Mouse (Mus musculus) G1E (cell line): Measurements from ENCODE around the gene Zfp872. TPM values are rescaled to one million over a fixed set of nuclear protein-coding genes. Genes with fewer than 3 reads are reported as not detected.
"Not testable (repeated sequence)": the region's sequence is repeated elsewhere in the genome, so short reads cannot be mapped to it uniquely, and the experiment has no call there.

Source experiments
- ATAC-seq: 2 replicates; pipeline ENCODE4 v1.8.0; 2016; ENCODE audit warnings: mild to moderate bottlenecking; ENCODE audit not compliant: insufficient number of reproducible peaks, poor library complexity, low FRiP score, severe bottlenecking; ENCODE audit errors: extremely low read depth
- DNase-seq: peaks from one replicate; pipeline ENCODE4 v3.0.0; 2012; ENCODE audit warnings: low spot score
- H3K27me3 ChIP-seq: 2 replicates; pipeline ENCODE4 v1.6.1; 2012; ENCODE audit warnings: mild to moderate bottlenecking, low read length, inconsistent platforms; ENCODE audit not compliant: insufficient read depth
- H3K36me3 ChIP-seq: replicated peaks from 2 replicates; pipeline ENCODE3; 2012; ENCODE audit warnings: mild to moderate bottlenecking, inconsistent platforms
- H3K4me1 ChIP-seq: 2 replicates; pipeline ENCODE4 v1.6.1; 2012; ENCODE audit warnings: low read depth, low read length, inconsistent platforms, mixed read lengths; ENCODE audit not compliant: insufficient read depth
- H3K4me3 ChIP-seq: 2 replicates; pipeline ENCODE4 v1.5.1; 2012; ENCODE audit warnings: low read depth, mild to moderate bottlenecking, inconsistent platforms, low read length, moderate library complexity, mixed read lengths
- H3K9me3 ChIP-seq: replicated peaks from 2 replicates; pipeline ENCODE4 v1.6.1; 2012; ENCODE audit warnings: inconsistent platforms
- CTCF ChIP-seq: IDR thresholded peaks from 2 replicates; pipeline ENCODE4 v1.5.1; 2012; ENCODE audit warnings: low read depth, low read length, inconsistent platforms, mixed read lengths
- GATA1 ChIP-seq: IDR thresholded peaks from 2 replicates; pipeline ENCODE4 v1.6.1; 2012; ENCODE audit warnings: borderline replicate concordance, low read length, inconsistent platforms, mixed read lengths
- GATA2 ChIP-seq: IDR thresholded peaks from 2 replicates; pipeline ENCODE4 v1.6.1; 2012; ENCODE audit warnings: low read depth, low read length, inconsistent platforms, borderline replicate concordance
- POLR2AphosphoS5 ChIP-seq: IDR thresholded peaks from 2 replicates; pipeline ENCODE4 v1.6.1; 2012; ENCODE audit warnings: low read depth, low read length, inconsistent platforms; ENCODE audit not compliant: insufficient replicate concordance
- TAL1 ChIP-seq: conservative IDR thresholded peaks from 2 replicates; pipeline ENCODE4 v1.6.1; 2012; ENCODE audit warnings: low read depth, low read length, inconsistent platforms, mixed read lengths
- polyA plus RNA-seq: library from polyadenylated mRNA; stranded (reverse); fragments of >175 nt; gene quantifications from 2 replicates; pipeline ENCODE4 v1.2.3, GENCODE M21; 2012
- total RNA-seq, 2 experiments: library from RNA; stranded (forward) in 1 of 2; stranded (reverse) in 1 of 2; fragments of 200-1000 nt in 1 of 2; fragments of >200 nt in 1 of 2; fragmentation: Nextera tagmentation in 1 of 2; gene quantifications; 2 replicates each; pipeline ENCODE4 v1.2.3; 2014 to 2017

Gene Zfp872
- total and polyA plus RNA-seq, 3 experiments = 0.16 TPM; not detected in 2

DNA sequence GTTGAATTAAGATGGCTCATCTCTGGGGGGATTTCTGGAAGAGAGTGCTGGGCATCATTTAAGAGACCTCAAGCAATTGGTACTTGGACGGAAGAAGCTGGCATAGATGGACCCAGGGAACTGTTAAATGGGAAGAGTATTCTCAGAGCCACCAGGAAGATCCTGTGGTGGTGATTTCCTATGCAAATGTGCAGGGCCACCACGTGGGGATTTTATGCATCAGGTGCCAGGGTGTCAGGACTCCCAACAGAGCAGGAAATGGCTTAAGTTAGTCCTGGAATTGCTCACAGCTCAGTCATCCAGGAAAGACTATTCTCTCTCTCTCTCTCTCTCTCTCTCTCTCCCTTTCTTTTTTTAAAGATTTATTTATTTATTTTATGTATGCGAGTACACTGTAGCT lies 28.8 kb downstream of the Zfp872 start:
- no peaks in the 10 kb centered on the region for H3K27me3 ChIP-seq
- no peak for DNase-seq
- TF ChIP-seq CTCF (no peak), GATA1 (no peak), TAL1 (no peak), GATA2 (no peak), POLR2AphosphoS5 (no peak)
- H3K36me3 ChIP-seq = no peaks in the 10 kb centered on the region
- no peak for ATAC-seq
- H3K4me1 ChIP-seq = peaks cover 51% of the 10 kb centered on the region
- H3K4me3 ChIP-seq = no peak overlapping the region
- H3K9me3 ChIP-seq = peaks cover 3% of the 10 kb centered on the region; the same call in 1 of the 2 replicates

DNA sequence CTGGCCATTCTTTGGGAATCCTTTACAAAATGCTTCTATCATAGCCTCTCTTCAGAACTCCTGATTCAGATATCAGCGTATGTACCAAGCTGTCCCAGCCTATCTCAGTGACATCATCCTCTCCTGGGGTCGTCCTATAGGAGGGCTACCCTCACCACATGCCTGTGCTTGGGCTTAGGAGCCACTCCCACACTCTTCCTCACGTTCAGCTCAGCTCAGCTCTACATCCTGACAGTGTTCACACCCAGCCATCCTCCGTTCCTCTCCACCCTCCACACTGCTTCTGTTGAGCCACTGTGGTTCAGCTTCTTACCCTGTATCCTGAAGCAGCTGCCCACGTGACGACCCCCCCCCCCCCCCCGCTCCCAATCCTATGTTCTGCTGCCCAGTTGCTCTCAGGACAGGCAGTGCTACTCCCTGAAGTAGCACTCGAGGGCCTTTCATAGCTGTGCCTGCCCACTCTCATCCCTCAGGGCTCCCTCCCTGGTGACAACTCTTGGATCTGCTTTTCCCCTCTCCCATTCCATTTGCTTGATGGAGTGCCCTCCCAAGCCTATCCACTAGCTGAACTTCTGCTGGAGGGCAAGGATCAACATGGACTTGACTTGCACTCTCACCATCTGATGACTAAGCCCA lies 30.1 kb downstream of the Zfp872 start:
- no peak for ATAC-seq
- TF ChIP-seq GATA2 = no peak
- H3K9me3 ChIP-seq = peaks cover 3% of the 10 kb centered on the region; the same call in 1 of the 2 replicates
- DNase-seq = no peak
- no peaks in the 10 kb centered on the region for H3K36me3 ChIP-seq
- H3K27me3 ChIP-seq = no peaks in the 10 kb centered on the region
- H3K4me3 ChIP-seq = no peak overlapping the region
- peaks cover 41% of the 10 kb centered on the region for H3K4me1 ChIP-seq

DNA sequence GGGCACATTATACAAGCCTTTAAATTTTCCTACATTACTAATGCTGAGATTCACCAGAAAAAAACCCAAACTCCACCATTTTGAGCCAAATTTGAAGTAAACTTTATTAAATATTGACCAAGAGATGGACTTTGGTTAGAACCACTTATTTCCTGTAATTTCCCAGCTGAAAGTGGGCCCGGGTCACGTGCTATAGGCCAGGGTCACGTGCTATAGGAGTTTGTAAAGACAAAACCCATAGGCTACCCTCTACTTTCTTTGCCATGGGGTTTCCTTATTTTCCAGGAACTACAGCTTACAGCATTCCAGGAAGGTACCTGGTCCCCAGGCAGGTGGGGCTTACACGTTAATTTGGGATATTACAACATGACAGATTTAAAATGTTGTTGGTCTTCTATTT lies 36.2 kb downstream of the Zfp872 start:
- Histone ChIP-seq H3K36me3 (peaks cover 8% of the 10 kb centered on the region), H3K27me3 (no peaks in the 10 kb centered on the region), H3K4me3 (no peak overlapping the region), H3K9me3 (no peaks in the 10 kb centered on the region; the same call in 1 of the 2 replicates), H3K4me1 (peaks cover 7% of the 10 kb centered on the region)
- ATAC-seq (no peak), DNase-seq (no peak)
- TF ChIP-seq TAL1 (no peak), POLR2AphosphoS5 (no peak), GATA2 (no peak), CTCF (no peak), GATA1 (no peak)

DNA sequence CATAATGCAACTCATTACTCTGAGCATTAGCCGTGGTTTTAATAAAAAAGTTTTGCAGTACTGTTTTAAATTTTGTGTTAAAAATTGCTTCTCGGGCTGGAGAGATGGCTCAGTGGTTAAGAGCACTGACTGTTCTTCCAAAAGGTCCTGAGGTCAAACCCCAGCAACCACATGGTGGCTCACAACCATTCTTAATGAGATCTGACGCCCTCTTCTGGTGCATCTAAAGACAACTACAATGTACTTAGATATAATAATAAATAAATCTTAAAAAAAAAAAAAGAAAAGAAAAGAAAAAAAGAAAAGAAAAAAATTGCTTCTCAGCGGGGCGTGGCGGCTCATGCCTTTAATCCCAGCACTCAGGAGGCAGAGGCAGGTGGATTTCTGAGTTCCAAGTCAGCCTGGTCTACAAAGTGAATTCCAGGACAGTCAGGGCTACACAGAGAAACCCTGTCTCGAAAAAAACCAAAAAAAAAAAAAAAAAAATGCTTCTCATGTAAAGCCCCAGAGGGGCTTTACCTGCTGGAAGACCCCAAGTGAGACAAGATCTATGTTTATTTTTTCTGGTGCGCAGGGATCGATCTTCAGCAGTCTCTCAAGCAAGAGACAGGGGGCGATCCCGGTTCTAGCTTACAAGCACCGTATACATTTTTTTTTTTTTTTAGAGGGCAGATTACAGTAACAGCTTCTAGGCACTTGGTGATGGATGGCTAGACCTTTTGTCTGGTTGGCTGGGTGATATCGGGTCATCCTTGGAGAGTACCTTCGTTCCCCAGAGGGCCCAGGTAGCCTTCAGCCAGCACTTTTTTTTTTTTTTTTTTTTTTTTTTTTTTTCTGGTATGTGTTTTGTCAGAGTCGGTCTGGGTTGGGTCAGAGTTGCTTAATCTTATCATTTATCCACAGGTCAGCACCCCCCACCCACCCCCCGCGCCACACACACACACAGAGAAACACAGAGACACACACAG lies 36.9 kb downstream of the Zfp872 start:
- no peaks in the 10 kb centered on the region for H3K27me3 ChIP-seq
- peaks cover 13% of the 10 kb centered on the region for H3K4me1 ChIP-seq
- peaks cover 14% of the 10 kb centered on the region for H3K36me3 ChIP-seq
- TF ChIP-seq GATA1 (no peak), GATA2 (no peak), CTCF (no peak), POLR2AphosphoS5 (no peak), TAL1 (no peak)
- ATAC-seq = peak; percentile 41; the same call in 1 of the 2 replicates
- no peaks in the 10 kb centered on the region; the same call in 1 of the 2 replicates for H3K9me3 ChIP-seq
- peak; percentile 27 for DNase-seq
- H3K4me3 ChIP-seq = peak overlapping the region; percentile 94

DNA sequence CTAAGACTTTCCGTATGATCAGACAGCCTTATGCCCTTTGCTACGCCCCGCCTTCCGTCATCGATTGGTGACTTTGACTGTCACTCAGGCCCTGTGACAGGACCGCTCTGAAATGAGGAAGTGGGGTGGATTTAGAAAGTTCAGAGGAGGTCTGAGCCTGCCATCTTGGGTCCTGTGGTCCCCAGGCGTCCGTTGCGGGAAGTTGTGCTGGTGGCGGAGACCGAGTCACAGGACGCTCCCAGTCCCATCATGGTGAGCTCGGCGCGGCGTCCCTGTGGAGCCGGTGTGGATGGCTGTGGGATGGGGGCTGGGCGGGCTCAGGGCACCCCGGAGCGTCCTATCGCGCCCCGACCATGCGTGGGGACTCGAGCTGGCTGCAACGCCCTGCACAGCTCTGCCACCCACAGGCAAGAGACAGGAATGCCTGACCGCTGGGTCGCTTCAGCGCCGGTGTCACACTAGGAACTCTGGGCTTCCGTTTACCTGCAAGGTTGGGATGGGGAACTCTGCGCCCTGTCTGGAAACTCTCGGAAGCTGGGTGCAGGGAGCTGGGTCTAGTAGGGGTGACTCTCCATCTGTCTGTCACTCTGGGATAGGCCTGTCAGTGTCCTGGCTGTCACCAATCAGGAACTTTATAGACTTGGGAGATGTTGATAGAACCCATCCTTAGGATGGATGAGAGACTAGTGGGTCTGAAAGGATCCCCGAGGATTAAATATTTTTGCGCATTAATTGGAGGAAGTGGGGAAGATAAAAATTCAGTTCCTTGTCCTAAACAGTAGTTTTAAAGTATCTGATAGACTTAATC lies 37.9 kb downstream of the Zfp872 start, which contains the start of gene Zfp809:
Gene Zfp809, plus strand, starts transcription at position 134 of the 808 bp plus-strand sequence.
- peaks cover 16% of the 10 kb centered on the region for H3K4me1 ChIP-seq
- peaks cover 17% of the 10 kb centered on the region for H3K36me3 ChIP-seq
- H3K4me3 ChIP-seq = peak within 1 kb of the TSS; percentile 94
- peak; percentile 88 for ATAC-seq
- H3K9me3 ChIP-seq = no peaks in the 10 kb centered on the region; the same call in 1 of the 2 replicates
- peak; percentile 87 for DNase-seq
- no peak for TF ChIP-seq GATA2
- TF ChIP-seq CTCF = peak; percentile 37; the same call in 1 of the 2 replicates
- TF ChIP-seq GATA1 = no peak
- no peak for TF ChIP-seq POLR2AphosphoS5
- TF ChIP-seq TAL1 = no peak
- H3K27me3 ChIP-seq = no peaks in the 10 kb centered on the region

DNA sequence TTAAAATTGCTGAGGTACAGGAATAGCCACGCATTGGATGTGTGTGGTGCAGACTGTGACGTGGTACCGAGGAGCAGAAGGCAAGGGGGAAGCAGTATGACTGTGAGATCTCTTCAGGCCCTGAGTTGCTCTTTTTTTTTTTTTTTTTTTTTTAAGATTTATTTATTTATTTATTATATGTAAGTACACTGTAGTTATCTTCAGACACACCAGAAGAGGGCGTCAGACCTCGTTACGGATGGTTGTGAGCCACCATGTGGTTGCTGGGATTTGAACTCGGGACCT lies 38.4 kb downstream of the Zfp872 start:
- DNase-seq, H3K27me3 ChIP-seq, ATAC-seq, H3K9me3 ChIP-seq: not testable (repeated sequence)
- H3K4me3 ChIP-seq = peak overlapping the region; percentile 94
- peaks cover 18% of the 10 kb centered on the region for H3K4me1 ChIP-seq
- peaks cover 20% of the 10 kb centered on the region for H3K36me3 ChIP-seq
